Mouse (Mus musculus): ENCODE data around the gene Rgs9. TPM values are rescaled to one million over a fixed set of nuclear protein-coding genes. Genes with fewer than 3 reads are reported as not detected.

Gene Rgs9
- polyA plus RNA-seq, 1 experiment from 2014 or later: 2.8 TPM

GRCm38 (mm10) chr11:109266161-109266910 lies 31.6 kb downstream of the Rgs9 start:
- 47% methylated on average over 12 of the region's 12 CpGs for WGBS
- no peak overlapping the region for H3K4me2 ChIP-seq (replicated peaks; ENCODE audit: low read depth)
- H3K27ac ChIP-seq (ENCODE audit: low read depth, low read length): no peak overlapping the region
- no peak for TF ChIP-seq CTCF (IDR thresholded peaks at IDR 0.05; ENCODE audit: low read depth)
- no peak for ATAC-seq
- H3K4me1 ChIP-seq (replicated peaks; ENCODE audit: control insufficient read depth, insufficient read depth, low read length): no peaks in the 10 kb centered on the region
- no peaks in the 10 kb centered on the region for H3K9me3 ChIP-seq (ENCODE audit: control insufficient read depth)
- no peaks in the 10 kb centered on the region for H3K27me3 ChIP-seq (replicated peaks; ENCODE audit: control insufficient read depth, insufficient read depth, low read length)
- no peak overlapping the region for H3K4me3 ChIP-seq (ENCODE audit: low read depth, low read length)
- H3K36me3 ChIP-seq (ENCODE audit: control insufficient read depth, insufficient read depth): no peaks in the 10 kb centered on the region
- H3K9ac ChIP-seq (ENCODE audit: low read depth, low read length): no peak overlapping the region

- Histone ChIP-seq H3K9ac (ENCODE audit: low read depth, low read length) (no peak overlapping the region), H3K27ac (ENCODE audit: low read depth, low read length) (no peak overlapping the region), H3K4me2 (replicated peaks; ENCODE audit: low read depth) (no peak overlapping the region), H3K4me3 (ENCODE audit: low read depth, low read length) (no peak overlapping the region), H3K36me3 (ENCODE audit: control insufficient read depth, insufficient read depth) (no peaks in the 10 kb centered on the region), H3K9me3 (ENCODE audit: control insufficient read depth) (no peaks in the 10 kb centered on the region), H3K27me3 (replicated peaks; ENCODE audit: control insufficient read depth, insufficient read depth, low read length) (no peaks in the 10 kb centered on the region), H3K4me1 (replicated peaks; ENCODE audit: control insufficient read depth, insufficient read depth, low read length) (no peaks in the 10 kb centered on the region)
- TF ChIP-seq CTCF (IDR thresholded peaks at IDR 0.05; ENCODE audit: low read depth): no peak
- WGBS: 65% methylated on average over 11 of the region's 11 CpGs
- ATAC-seq: no peak
Measured at GRCm38 (mm10) chr11:109264159-109264768, 33.7 kb downstream of the Rgs9 start.

GRCm38 (mm10) chr11:109260561-109260960 lies 37.4 kb downstream of the Rgs9 start:
- WGBS: 84% methylated on average over 7 of the region's 7 CpGs
- H3K9ac ChIP-seq (ENCODE audit: low read depth, low read length): no peak overlapping the region
- no peak overlapping the region for H3K27ac ChIP-seq (ENCODE audit: low read depth, low read length)
- no peaks in the 10 kb centered on the region for H3K27me3 ChIP-seq (replicated peaks; ENCODE audit: control insufficient read depth, insufficient read depth, low read length)
- ATAC-seq: no peak
- H3K36me3 ChIP-seq (ENCODE audit: control insufficient read depth, insufficient read depth): no peaks in the 10 kb centered on the region
- no peaks in the 10 kb centered on the region for H3K9me3 ChIP-seq (ENCODE audit: control insufficient read depth)
- no peak overlapping the region for H3K4me2 ChIP-seq (replicated peaks; ENCODE audit: low read depth)
- no peak for TF ChIP-seq CTCF (IDR thresholded peaks at IDR 0.05; ENCODE audit: low read depth)
- no peaks in the 10 kb centered on the region for H3K4me1 ChIP-seq (replicated peaks; ENCODE audit: control insufficient read depth, insufficient read depth, low read length)
- no peak overlapping the region for H3K4me3 ChIP-seq (ENCODE audit: low read depth, low read length)

GRCm38 (mm10) chr11:109258941-109259910 lies 38.7 kb downstream of the Rgs9 start:
- no peak for ATAC-seq
- H3K27ac ChIP-seq (ENCODE audit: low read depth, low read length): no peak overlapping the region
- H3K4me2 ChIP-seq (replicated peaks; ENCODE audit: low read depth): no peak overlapping the region
- H3K36me3 ChIP-seq (ENCODE audit: control insufficient read depth, insufficient read depth): no peaks in the 10 kb centered on the region
- H3K4me1 ChIP-seq (replicated peaks; ENCODE audit: control insufficient read depth, insufficient read depth, low read length): no peaks in the 10 kb centered on the region
- WGBS: 77% methylated on average over 32 of the region's 32 CpGs
- H3K9ac ChIP-seq (ENCODE audit: low read depth, low read length): no peak overlapping the region
- H3K27me3 ChIP-seq (replicated peaks; ENCODE audit: control insufficient read depth, insufficient read depth, low read length): no peaks in the 10 kb centered on the region
- H3K4me3 ChIP-seq (ENCODE audit: low read depth, low read length): no peak overlapping the region
- no peak for TF ChIP-seq CTCF (IDR thresholded peaks at IDR 0.05; ENCODE audit: low read depth)
- no peaks in the 10 kb centered on the region for H3K9me3 ChIP-seq (ENCODE audit: control insufficient read depth)

GRCm38 (mm10) chr11:109257824-109258223 lies 40.1 kb downstream of the Rgs9 start:
- no peaks in the 10 kb centered on the region for H3K9me3 ChIP-seq (ENCODE audit: control insufficient read depth)
- no peaks in the 10 kb centered on the region for H3K27me3 ChIP-seq (replicated peaks; ENCODE audit: control insufficient read depth, insufficient read depth, low read length)
- no peaks in the 10 kb centered on the region for H3K36me3 ChIP-seq (ENCODE audit: control insufficient read depth, insufficient read depth)
- ATAC-seq: no peak
- no peaks in the 10 kb centered on the region for H3K4me1 ChIP-seq (replicated peaks; ENCODE audit: control insufficient read depth, insufficient read depth, low read length)
- no peak overlapping the region for H3K27ac ChIP-seq (ENCODE audit: low read depth, low read length)
- H3K4me2 ChIP-seq (replicated peaks; ENCODE audit: low read depth): no peak overlapping the region
- no peak for TF ChIP-seq CTCF (IDR thresholded peaks at IDR 0.05; ENCODE audit: low read depth)
- 91% methylated on average over 2 of the region's 2 CpGs for WGBS
- no peak overlapping the region for H3K9ac ChIP-seq (ENCODE audit: low read depth, low read length)
- no peak overlapping the region for H3K4me3 ChIP-seq (ENCODE audit: low read depth, low read length)

GRCm38 (mm10) chr11:109255022-109255421 lies 42.9 kb downstream of the Rgs9 start:
- H3K9me3 ChIP-seq (ENCODE audit: control insufficient read depth): no peaks in the 10 kb centered on the region
- no peak for TF ChIP-seq CTCF (IDR thresholded peaks at IDR 0.05; ENCODE audit: low read depth)
- H3K9ac ChIP-seq (ENCODE audit: low read depth, low read length): no peak overlapping the region
- H3K27ac ChIP-seq (ENCODE audit: low read depth, low read length): no peak overlapping the region
- 13% methylated on average over 4 of the region's 4 CpGs for WGBS
- H3K4me1 ChIP-seq (replicated peaks; ENCODE audit: control insufficient read depth, insufficient read depth, low read length): no peaks in the 10 kb centered on the region
- H3K36me3 ChIP-seq (ENCODE audit: control insufficient read depth, insufficient read depth): no peaks in the 10 kb centered on the region
- H3K4me2 ChIP-seq (replicated peaks; ENCODE audit: low read depth): no peak overlapping the region
- H3K27me3 ChIP-seq (replicated peaks; ENCODE audit: control insufficient read depth, insufficient read depth, low read length): no peaks in the 10 kb centered on the region
- ATAC-seq: peak; percentile 31; the same call in 1 of the 2 replicates
- no peak overlapping the region for H3K4me3 ChIP-seq (ENCODE audit: low read depth, low read length)
